Mouse (Mus musculus) cerebellum, postnatal 4 days (tissue): Measurements from ENCODE around the gene Ngef.

ENCODE experiments used
- DNase-seq, 2 experiments: peaks; one replicate each; pipeline ENCODE4 v3.0.0; 2022; ENCODE audit warnings: low spot score in 2 of 2, mixed read lengths in 1 of 2

Gene Ngef

GRCm38 (mm10) chr1:87565760-87566159 is 7.9 kb downstream of the Ngef start:
- no peak for DNase-seq

DNA sequence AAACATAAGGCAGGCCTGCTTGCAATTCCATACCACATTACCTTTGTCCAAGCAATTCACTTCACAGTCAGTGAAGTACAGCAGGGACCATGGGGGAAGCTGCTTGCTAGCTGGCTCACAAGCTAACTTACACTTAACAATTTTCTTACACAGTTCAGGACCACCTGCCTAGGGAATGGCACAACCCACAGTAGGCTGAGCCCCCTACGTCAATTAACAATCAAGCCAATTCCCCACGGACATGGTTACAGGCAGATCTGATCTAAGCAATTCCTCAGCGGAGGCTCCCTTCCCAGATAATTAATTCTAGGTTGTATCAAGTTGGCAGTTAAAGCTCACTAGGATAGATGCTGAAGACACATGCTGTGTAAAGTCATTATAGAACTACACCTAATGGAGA is 10.7 kb downstream of the Ngef start:
- DNase-seq: no peak

DNA sequence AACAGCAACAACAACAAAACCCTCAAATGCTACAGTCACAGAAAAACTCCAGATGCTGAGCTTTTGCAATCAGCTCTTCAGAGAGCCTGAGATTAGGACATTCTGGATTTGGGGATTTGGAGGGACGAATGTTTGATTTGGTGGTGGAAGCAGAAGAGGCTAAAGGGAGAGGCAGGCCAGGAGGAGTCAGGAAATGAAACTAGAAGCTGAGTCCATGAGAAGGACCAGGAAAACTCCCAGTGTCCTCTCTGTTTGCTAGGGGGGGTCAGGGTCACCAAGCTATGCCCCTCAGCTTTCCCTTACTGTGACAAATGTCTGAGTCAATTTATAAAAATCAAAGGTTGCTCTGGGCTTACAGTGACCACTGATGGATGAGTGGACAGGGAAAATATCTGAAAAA is 20.1 kb downstream of the Ngef start:
- no peak for DNase-seq

DNA sequence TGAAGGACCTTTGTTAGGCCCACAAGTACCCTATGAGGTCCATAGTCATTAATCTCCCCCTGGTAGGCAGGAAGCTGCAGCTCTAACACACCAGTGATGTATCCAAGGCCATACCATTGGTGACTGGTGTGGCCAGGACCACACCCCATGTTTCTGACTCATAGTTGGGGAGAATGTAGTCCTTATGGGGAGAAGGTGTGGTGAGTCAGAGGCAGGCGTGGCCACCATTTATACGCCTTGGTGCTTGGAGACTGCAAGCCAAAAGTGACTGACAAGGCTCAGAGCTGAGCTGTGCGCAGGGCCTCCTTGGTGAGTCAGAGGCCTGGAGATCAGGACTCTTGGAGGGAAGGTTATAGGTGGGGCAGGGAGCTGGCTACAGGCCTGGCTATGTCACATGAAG is 22.7 kb downstream of the Ngef start:
- DNase-seq: no peak

DNA sequence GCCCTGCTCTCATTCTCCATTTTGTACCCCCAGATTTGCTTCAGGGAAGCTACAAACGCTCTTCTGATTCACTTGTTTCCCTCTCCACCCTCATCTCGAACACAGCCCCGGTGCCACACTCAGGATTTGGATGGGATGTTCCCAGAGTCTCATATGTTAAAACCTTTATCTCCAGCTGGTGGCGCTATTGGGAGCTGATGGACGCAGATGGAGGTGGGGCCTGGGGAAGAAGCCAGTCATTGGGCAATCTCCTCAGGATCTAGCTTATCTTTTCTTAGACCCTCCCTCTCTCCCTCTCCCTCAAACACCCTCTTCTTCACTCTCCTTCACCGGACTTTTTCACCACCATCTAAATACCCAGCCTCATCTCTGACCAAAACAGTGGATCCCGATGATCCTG is 32.1 kb downstream of the Ngef start:
- peak in 1 of 2 experiments; percentile 21 for DNase-seq

- no peak for DNase-seq
Measured at GRCm38 (mm10) chr1:87537008-87537407, 36.7 kb downstream of the Ngef start.

DNA sequence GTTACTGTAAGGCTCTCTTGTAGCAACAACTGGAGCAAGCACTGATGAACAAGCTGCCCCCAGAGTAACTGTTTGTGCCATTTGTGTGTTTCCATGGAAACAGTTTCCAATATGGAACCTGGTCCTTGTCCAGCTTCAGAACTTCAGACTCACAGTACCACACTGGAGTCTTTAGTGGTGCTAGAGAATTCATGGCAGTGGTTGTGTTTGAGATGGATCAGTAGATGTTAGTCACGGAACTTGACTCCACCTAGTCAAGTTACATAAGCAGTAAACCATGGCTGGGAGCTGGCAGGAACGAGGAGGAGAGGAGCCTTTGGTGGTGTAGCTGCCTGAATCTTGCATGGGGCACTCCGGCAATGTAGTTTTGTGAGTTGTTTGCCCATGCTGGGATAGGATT is 39.6 kb downstream of the Ngef start:
- no peak for DNase-seq

- no peak for DNase-seq
Measured at GRCm38 (mm10) chr1:87532346-87532745, 41.3 kb downstream of the Ngef start.

DNA sequence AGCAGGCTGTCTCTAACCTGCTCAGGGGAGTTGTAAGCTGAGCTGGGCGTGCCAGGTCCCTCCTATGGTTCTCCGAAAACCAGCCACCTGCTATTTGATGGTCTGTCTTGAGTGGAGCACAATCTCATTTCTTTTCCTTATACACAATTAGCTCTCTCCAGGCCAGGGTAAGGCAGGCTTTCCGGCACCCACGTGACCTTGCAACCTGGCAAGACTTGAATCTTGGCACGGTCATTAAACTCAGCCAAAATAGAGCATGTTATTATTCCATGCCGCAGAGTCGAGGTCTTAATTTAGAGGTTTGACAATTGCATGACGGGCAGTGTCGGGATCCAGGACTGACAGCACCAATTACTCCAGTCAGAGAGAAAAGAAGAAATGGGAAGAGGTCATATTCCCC is 46.5 kb downstream of the Ngef start:
- DNase-seq: no peak

DNA sequence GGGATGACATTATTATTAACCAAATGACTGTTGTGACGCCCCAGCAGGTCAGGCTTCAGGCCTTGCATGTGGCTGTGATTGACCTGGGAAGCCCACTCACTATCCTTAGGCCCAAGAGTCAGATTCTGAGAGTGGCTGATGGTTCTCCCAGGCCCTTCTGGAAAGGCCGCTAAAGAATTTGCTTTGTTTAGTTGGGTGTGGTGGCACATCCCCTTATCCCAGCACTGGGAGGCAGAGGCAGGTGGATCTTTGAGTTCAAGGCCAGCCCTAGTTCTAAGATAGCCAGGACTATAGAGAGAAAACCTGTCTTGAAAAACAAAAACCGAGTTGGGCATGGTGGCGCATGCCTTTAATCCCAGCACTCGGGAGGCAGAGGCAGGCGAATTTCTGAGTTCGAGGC is 48.6 kb downstream of the Ngef start:
- no peak for DNase-seq

DNA sequence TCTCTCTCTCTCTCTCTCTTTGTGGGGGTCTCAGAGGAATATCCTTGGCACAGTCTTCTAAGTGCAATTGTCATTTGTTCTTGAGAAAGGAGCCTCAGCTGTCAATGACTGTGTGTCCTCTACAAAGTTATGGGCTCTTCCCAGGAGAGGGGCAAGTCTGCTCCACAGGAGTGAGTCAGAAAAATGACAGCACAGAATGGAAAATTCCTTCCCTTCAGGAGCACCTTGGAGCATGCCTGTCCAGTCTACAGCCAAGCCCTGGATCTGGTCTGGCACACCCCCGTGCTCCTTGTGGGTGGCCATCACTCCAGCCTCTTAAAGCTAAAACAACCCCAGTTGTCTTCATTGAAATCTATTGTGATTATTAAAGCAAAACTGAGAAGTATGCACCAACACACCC is 52.1 kb downstream of the Ngef start:
- DNase-seq: no peak

DNA sequence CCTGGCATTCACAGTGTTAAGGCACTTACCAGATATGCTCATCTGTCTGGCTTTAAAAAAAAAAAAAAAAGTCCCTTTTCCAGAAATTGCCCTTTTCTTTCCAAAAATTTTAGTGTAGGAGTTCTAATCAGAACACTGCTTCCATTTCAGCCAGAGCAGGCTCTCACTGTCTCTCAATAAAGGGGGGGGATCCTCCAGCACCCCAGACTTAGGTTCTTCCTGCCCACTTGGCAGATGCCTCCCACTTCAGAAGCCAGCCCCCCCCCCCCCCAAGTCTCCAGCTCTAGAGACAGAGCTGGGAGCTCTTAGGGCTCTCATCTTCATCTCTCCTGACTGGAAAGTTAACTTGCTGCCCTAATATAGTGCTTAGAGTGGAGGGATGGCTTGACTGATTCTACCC is 53.2 kb downstream of the Ngef start:
- DNase-seq: no peak

- no peak for DNase-seq
Measured at GRCm38 (mm10) chr1:87510845-87511244, 62.8 kb downstream of the Ngef start.

DNA sequence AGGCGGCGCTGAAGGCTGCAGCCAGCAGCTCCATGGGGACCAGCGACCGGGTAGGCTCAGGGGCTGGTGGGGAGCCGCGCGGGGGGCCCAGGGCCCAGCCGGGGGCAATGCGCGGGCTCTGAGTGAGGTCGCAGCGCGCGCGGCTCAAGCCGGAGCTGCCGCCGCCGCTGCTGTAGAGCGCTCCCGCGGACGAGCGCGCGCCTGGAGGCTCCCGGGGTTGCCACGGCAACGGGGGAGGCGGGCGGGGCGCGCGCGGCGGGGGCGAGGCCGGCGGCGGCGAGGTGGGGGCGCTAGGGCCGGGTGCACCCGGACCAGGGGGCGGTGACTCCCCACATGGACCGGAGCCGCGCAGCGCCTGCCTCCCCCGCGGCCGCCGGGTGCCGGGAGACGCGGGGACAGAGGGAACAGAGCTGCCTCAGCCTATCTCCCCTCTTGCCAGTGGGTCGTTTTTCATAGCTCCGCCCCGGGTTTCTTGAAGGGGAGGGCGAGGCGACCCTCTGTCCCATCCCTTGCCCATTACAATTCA is 63.4 kb downstream of the Ngef start:
- DNase-seq: peak; percentile 46 to 56

- no peak for DNase-seq
Measured at GRCm38 (mm10) chr1:87509561-87510165, 64.0 kb downstream of the Ngef start, which contains the start of gene Neu2. TSS of gene Neu2 (plus strand) at chr1:87509889.

GRCm38 (mm10) chr1:87508591-87509560 is 64.8 kb downstream of the Ngef start:
- peak in 1 of 2 experiments; percentile 13 for DNase-seq

- no peak for DNase-seq
Measured at GRCm38 (mm10) chr1:87507857-87508256, 65.8 kb downstream of the Ngef start.

DNA sequence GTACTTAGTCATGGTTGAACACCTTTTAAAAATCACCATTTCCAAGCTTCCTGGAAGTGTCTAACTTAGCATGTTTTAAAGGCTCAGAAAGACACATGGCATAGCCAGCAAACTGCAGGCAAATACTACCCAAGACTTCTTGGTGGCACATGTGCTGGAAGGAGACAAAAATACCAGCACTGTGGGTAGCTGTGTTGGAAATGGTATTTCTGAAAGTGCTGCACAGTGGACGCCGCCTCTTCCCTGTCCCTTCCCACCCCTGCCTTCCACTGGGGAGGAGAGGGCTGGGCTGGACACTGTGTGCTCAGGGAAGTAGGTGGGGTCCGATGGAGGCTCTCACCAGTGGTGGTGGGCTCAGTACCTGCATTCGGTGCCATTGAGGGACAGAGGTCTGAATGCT is 68.1 kb downstream of the Ngef start:
- no peak for DNase-seq

GRCm38 (mm10) chr1:87493542-87493941 is 80.1 kb downstream of the Ngef start:
- no peak for DNase-seq

DNA sequence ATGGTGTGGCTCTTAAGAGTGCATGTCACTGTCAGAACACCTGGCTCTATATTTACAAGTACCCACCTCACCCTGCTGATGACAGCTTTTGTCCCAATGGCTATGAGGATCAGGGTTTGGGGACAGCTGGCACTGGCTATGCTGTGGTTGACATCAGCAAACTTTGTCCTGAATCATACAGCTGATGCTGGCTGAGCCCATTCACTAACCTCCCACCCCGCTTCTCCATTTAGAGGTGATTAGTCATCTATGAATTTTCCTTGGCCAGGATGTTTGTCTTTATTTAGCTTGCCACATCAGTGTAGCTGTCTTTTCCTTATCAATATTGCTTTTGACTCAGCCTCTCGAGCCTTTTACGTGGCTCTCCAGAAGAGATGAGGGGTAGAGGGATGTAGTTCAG is 81.4 kb downstream of the Ngef start:
- DNase-seq: no peak

DNA sequence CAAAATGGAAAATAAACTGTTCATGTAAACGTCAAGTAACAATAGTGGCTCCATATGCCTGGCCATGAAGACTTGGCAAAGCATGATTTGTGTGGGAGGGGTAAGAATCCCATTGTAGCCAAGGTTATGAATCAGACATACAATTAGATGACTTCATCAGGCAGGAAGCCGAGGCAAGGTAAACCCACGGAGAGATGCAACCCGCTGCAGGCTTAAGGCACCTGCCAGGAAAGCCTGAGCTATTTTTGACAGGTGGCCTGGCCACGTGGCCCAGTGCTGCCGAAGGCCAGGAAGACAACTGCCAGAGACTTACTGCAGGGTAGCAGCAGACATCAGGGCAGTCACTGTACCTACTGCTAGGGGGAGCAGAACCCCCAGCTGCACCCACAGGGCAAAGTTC is 87.3 kb downstream of the Ngef start:
- DNase-seq: no peak

DNA sequence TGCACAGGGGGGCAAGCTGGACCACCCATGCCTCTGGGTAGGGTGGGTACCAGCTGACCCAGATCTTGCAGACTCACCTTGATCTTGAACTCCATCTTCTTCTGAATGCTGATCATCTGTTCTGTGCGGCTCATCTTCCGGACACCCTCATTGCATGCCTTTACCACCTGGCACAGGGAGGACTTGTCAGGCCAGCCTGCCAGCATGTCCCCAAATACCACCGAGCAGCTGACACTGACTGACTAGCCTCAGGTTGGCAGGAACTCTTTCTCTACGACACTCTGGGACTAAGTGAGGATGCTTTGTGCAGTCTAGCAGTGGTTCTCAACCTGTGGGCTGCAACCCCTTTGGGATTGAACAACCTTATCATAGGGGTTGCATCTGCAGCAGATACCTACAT is 91.1 kb downstream of the Ngef start:
- DNase-seq: no peak
